Mouse (Mus musculus): ENCODE measurements around the gene Trpm5.

DNA sequence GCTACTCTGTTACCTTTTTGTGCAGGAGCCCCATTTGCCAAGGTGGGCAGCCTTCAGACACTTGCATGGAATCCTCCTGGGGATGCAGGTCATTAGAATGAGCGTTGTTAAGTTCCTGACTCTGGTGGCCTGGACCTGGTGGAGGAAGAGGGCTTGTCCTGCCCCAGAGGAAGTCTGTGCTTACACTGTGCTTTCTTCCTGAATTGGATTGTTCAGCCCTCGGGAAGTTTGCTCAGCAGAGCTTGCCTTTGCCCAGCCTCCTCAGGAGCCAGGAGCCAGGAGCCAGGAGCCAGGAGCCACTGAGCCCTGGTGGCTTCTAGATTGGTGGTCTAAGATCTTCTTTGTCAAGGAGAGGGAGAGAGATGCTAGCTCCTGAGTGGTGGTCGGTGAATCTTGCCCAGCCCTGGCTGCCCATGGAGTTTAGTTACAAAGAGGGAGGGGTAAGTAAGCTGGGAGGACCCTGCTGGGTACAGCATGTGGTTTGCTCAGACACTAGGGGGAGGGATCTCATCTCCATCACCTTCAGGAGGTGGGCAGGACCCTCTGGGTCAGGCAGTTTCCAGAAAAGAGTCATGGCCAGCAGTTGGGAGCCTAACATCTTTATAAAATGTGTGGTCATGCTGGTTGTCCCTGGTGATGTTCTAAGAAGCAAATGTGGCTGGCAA is 14.7 kb upstream of the Trpm5 start:
- TF ChIP-seq POLR2A (IDR thresholded peaks at IDR 0.05; ENCODE audit: borderline replicate concordance, low read depth, low read length) (no peak), CTCF (IDR thresholded peaks at IDR 0.05; ENCODE audit: low read depth, low read length) (no peak)

Measured in bone marrow macrophage, adult 2 months (primary cell).